Mouse (Mus musculus): Measurements from ENCODE around the gene Ccdc160. TPM values are rescaled to one million over a fixed set of nuclear protein-coding genes. Genes with fewer than 3 reads are reported as not detected.
A peak's percentile ranks its signal among the peaks of the same experiment; 100 is the strongest.

Ccdc160 gene
- total RNA-seq (2014; rRNA removed; ENCODE audit: low replicate concordance) (not detected in 2 replicates), polyA plus RNA-seq (2015; fragmentation: Nextera tagmentation; extraction: Ambion mirVana) (0.56 and 0.72 TPM in 2 replicates)

- no peaks in the 10 kb centered on the region for H3K27me3 ChIP-seq (ENCODE audit: control insufficient read depth, insufficient read depth, low read length)
- no peaks in the 10 kb centered on the region for H3K36me3 ChIP-seq (replicated peaks; ENCODE audit: control insufficient read depth, insufficient read depth, low read length)
- H3K4me1 ChIP-seq (ENCODE audit: control insufficient read depth, insufficient read depth): no peaks in the 10 kb centered on the region
- no peaks in the 10 kb centered on the region for H3K9me3 ChIP-seq (replicated peaks; ENCODE audit: control insufficient read depth, low read length)
- H3K27ac ChIP-seq (ENCODE audit: low read depth): no peak within 1 kb of the TSS
- 0 out of 2 replicates have a peak, but pooled peaks have one; percentile 3 for TF ChIP-seq CTCF (IDR thresholded peaks at IDR 0.05; ENCODE audit: low read depth)
- TF ChIP-seq EP300 (IDR thresholded peaks at IDR 0.05; ENCODE audit: low read depth): no peak
- DNase-seq (ENCODE audit: low spot score) (peak; percentile 18), ATAC-seq (ENCODE audit: insufficient read depth, low read depth) (peak; percentile 85)
- peak within 1 kb of the TSS; percentile 64 for H3K4me2 ChIP-seq (ENCODE audit: low read depth, low read length)
- WGBS: 20% methylated on average over 26 of the region's 26 CpGs
- no peak within 1 kb of the TSS for H3K9ac ChIP-seq (replicated peaks; ENCODE audit: low read depth, low read length)
- peak within 1 kb of the TSS; percentile 40 for H3K4me3 ChIP-seq (ENCODE audit: low read depth, low read length)
Observed at GRCm38 (mm10) chrX:52790980-52791593, at the start of gene Ccdc160. Gene Ccdc160 (plus strand): TSS chrX:52791200.

- Histone ChIP-seq H3K4me3 (ENCODE audit: low read depth, low read length) (peak overlapping the region; percentile 52), H3K9me3 (replicated peaks; ENCODE audit: control insufficient read depth, low read length) (no peaks in the 10 kb centered on the region), H3K4me1 (ENCODE audit: control insufficient read depth, insufficient read depth) (no peaks in the 10 kb centered on the region), H3K9ac (replicated peaks; ENCODE audit: low read depth, low read length) (no peak overlapping the region), H3K27ac (ENCODE audit: low read depth) (no peak overlapping the region), H3K4me2 (ENCODE audit: low read depth, low read length) (peak overlapping the region; percentile 67), H3K27me3 (ENCODE audit: control insufficient read depth, insufficient read depth, low read length) (peaks cover 19% of the 10 kb centered on the region; the same call in 1 of the 2 replicates), H3K36me3 (replicated peaks; ENCODE audit: control insufficient read depth, insufficient read depth, low read length) (no peaks in the 10 kb centered on the region)
- no peak for ATAC-seq (ENCODE audit: insufficient read depth, low read depth)
- no peak for TF ChIP-seq EP300 (IDR thresholded peaks at IDR 0.05; ENCODE audit: low read depth)
- no peak for TF ChIP-seq CTCF (IDR thresholded peaks at IDR 0.05; ENCODE audit: low read depth)
- WGBS: 23% methylated on average over 15 of the region's 15 CpGs
- DNase-seq (ENCODE audit: low spot score): no peak
Observed at GRCm38 (mm10) chrX:52743781-52744180, 47.2 kb upstream of the Ccdc160 start.

- Histone ChIP-seq H3K4me2 (ENCODE audit: low read depth, low read length) (peak overlapping the region; percentile 67), H3K27ac (ENCODE audit: low read depth) (no peak overlapping the region), H3K4me1 (ENCODE audit: control insufficient read depth, insufficient read depth) (no peaks in the 10 kb centered on the region), H3K4me3 (ENCODE audit: low read depth, low read length) (peak overlapping the region; percentile 52), H3K27me3 (ENCODE audit: control insufficient read depth, insufficient read depth, low read length) (peaks cover 19% of the 10 kb centered on the region; the same call in 1 of the 2 replicates), H3K9ac (replicated peaks; ENCODE audit: low read depth, low read length) (no peak overlapping the region), H3K36me3 (replicated peaks; ENCODE audit: control insufficient read depth, insufficient read depth, low read length) (no peaks in the 10 kb centered on the region), H3K9me3 (replicated peaks; ENCODE audit: control insufficient read depth, low read length) (no peaks in the 10 kb centered on the region)
- WGBS: 14% methylated on average over 40 of the region's 50 CpGs
- ATAC-seq (ENCODE audit: insufficient read depth, low read depth) (no peak), DNase-seq (ENCODE audit: low spot score) (no peak)
- TF ChIP-seq CTCF (IDR thresholded peaks at IDR 0.05; ENCODE audit: low read depth) (no peak), EP300 (IDR thresholded peaks at IDR 0.05; ENCODE audit: low read depth) (no peak)
Observed at GRCm38 (mm10) chrX:52744201-52745051, 46.6 kb upstream of the Ccdc160 start.

GRCm38 (mm10) chrX:52745462-52745861, 45.5 kb upstream of the Ccdc160 start:
- H3K4me3 ChIP-seq (ENCODE audit: low read depth, low read length): peak overlapping the region; percentile 52; the same call in 1 of the 2 replicates
- H3K4me1 ChIP-seq (ENCODE audit: control insufficient read depth, insufficient read depth): no peaks in the 10 kb centered on the region
- H3K9ac ChIP-seq (replicated peaks; ENCODE audit: low read depth, low read length): no peak overlapping the region
- TF ChIP-seq EP300 (IDR thresholded peaks at IDR 0.05; ENCODE audit: low read depth) (no peak), CTCF (IDR thresholded peaks at IDR 0.05; ENCODE audit: low read depth) (no peak)
- ATAC-seq (ENCODE audit: insufficient read depth, low read depth) (no peak), DNase-seq (ENCODE audit: low spot score) (no peak)
- peaks cover 19% of the 10 kb centered on the region; the same call in 1 of the 2 replicates for H3K27me3 ChIP-seq (ENCODE audit: control insufficient read depth, insufficient read depth, low read length)
- H3K9me3 ChIP-seq (replicated peaks; ENCODE audit: control insufficient read depth, low read length): no peaks in the 10 kb centered on the region
- H3K4me2 ChIP-seq (ENCODE audit: low read depth, low read length): no peak overlapping the region; the same call in 1 of the 2 replicates
- no peak overlapping the region for H3K27ac ChIP-seq (ENCODE audit: low read depth)
- H3K36me3 ChIP-seq (replicated peaks; ENCODE audit: control insufficient read depth, insufficient read depth, low read length): no peaks in the 10 kb centered on the region
- WGBS: 15% methylated on average over 8 of the region's 8 CpGs

- no peaks in the 10 kb centered on the region for H3K9me3 ChIP-seq (replicated peaks; ENCODE audit: control insufficient read depth, low read length)
- H3K27ac ChIP-seq (ENCODE audit: low read depth): no peak overlapping the region
- TF ChIP-seq CTCF (IDR thresholded peaks at IDR 0.05; ENCODE audit: low read depth): no peak
- no peak for TF ChIP-seq EP300 (IDR thresholded peaks at IDR 0.05; ENCODE audit: low read depth)
- H3K4me2 ChIP-seq (ENCODE audit: low read depth, low read length): no peak overlapping the region; the same call in 1 of the 2 replicates
- ATAC-seq (ENCODE audit: insufficient read depth, low read depth): no peak
- H3K4me1 ChIP-seq (ENCODE audit: control insufficient read depth, insufficient read depth): no peaks in the 10 kb centered on the region
- H3K9ac ChIP-seq (replicated peaks; ENCODE audit: low read depth, low read length): no peak overlapping the region
- no peak overlapping the region; the same call in 1 of the 2 replicates for H3K4me3 ChIP-seq (ENCODE audit: low read depth, low read length)
- H3K27me3 ChIP-seq (ENCODE audit: control insufficient read depth, insufficient read depth, low read length): peaks cover 19% of the 10 kb centered on the region; the same call in 1 of the 2 replicates
- no peaks in the 10 kb centered on the region for H3K36me3 ChIP-seq (replicated peaks; ENCODE audit: control insufficient read depth, insufficient read depth, low read length)
- DNase-seq (ENCODE audit: low spot score): no peak
- 17% methylated on average over 10 of the region's 10 CpGs for WGBS
Observed at GRCm38 (mm10) chrX:52745917-52746316, 45.1 kb upstream of the Ccdc160 start.
